Mouse (Mus musculus) ES-E14 (cell line): ENCODE measurements around the gene Foxo3. TPM values are rescaled to one million over a fixed set of nuclear protein-coding genes. Genes with fewer than 3 reads are reported as not detected.

Experiments
- DNase-seq: peaks from one replicate; pipeline ENCODE4 v3.0.0-alpha.2; 2013; ENCODE audit warnings: low read depth, low spot score
- H3K27ac ChIP-seq: 2 replicates; pipeline ENCODE4 v1.5.1; 2012; ENCODE audit warnings: low read depth, mild to moderate bottlenecking, low read length, moderate library complexity, mixed read lengths; ENCODE audit not compliant: poor library complexity, insufficient read depth, severe bottlenecking
- H3K36me3 ChIP-seq: 2 replicates; pipeline ENCODE4 v1.6.1; 2012; ENCODE audit warnings: mild to moderate bottlenecking, low read length, moderate library complexity, mixed read lengths; ENCODE audit not compliant: control insufficient read depth, poor library complexity, insufficient read depth, severe bottlenecking
- H3K4me1 ChIP-seq, 2 experiments: fragments of 150-350 bp in 1 of 2; sonication (generic) in 1 of 2; 2 replicates each; pipeline ENCODE4 v1.6.1; 2012; ENCODE audit warnings: low read length in 2 of 2, mild to moderate bottlenecking in 1 of 2, mixed read lengths in 1 of 2; ENCODE audit not compliant: control insufficient read depth in 2 of 2, insufficient read depth in 2 of 2, poor library complexity in 1 of 2
- H3K4me3 ChIP-seq, 2 experiments: fragments of 150-350 bp in 1 of 2; sonication (generic) in 1 of 2; 2 replicates each; pipeline ENCODE4 v1.5.1; 2012; ENCODE audit warnings: low read length in 2 of 2, low read depth in 1 of 2, mild to moderate bottlenecking in 1 of 2, mixed read lengths in 1 of 2; ENCODE audit not compliant: insufficient read depth in 1 of 2, poor library complexity in 1 of 2, severe bottlenecking in 1 of 2
- H3K9ac ChIP-seq: 2 replicates; pipeline ENCODE4 v1.6.1; 2012; ENCODE audit warnings: low read depth, mild to moderate bottlenecking, low read length, mixed read lengths; ENCODE audit not compliant: poor library complexity, insufficient read depth, severe bottlenecking
- H3K9me3 ChIP-seq: fragments of 150-350 bp; sonication (generic); 2 replicates; pipeline ENCODE4 v1.6.1; 2012; ENCODE audit warnings: low read depth, mild to moderate bottlenecking, low read length; ENCODE audit not compliant: control insufficient read depth, insufficient read depth
- CHD2 ChIP-seq: IDR thresholded peaks from 2 replicates; pipeline ENCODE4 v1.6.1; 2014; ENCODE audit warnings: mild to moderate bottlenecking, low read depth, low read length, inconsistent platforms
- HCFC1 ChIP-seq: IDR thresholded peaks from 2 replicates; pipeline ENCODE4 v1.6.1; 2012; ENCODE audit warnings: low read length, inconsistent platforms, borderline replicate concordance; ENCODE audit not compliant: insufficient read depth
- MAFK ChIP-seq: IDR thresholded peaks from 2 replicates; pipeline ENCODE4 v1.6.1; 2014; ENCODE audit warnings: mild to moderate bottlenecking, low read depth, low read length, inconsistent platforms; ENCODE audit not compliant: insufficient read depth
- ZC3H11A ChIP-seq: IDR thresholded peaks from 2 replicates; pipeline ENCODE4 v1.6.1; 2012; ENCODE audit warnings: low read depth, mild to moderate bottlenecking, inconsistent platforms, low read length, borderline replicate concordance
- ZNF384 ChIP-seq: IDR thresholded peaks from 2 replicates; pipeline ENCODE4 v1.6.1; 2012; ENCODE audit warnings: low read depth, low read length, inconsistent platforms
- in situ Hi-C, 2 experiments: fragments of 600-800 bp; cut with MboI; formaldehyde crosslinking; loops; one replicate each; pipeline ENCODE4 v1.15.1; 2025; ENCODE audit warnings: low sequenced_read_pairs in 2 of 2, inconsistent platforms in 1 of 2; ENCODE audit not compliant: unreplicated experiment in 2 of 2
- total RNA-seq: library from RNA; depleted of rRNA; stranded (reverse); fragments of 300-350 nt; gene quantifications from 2 replicates; pipeline ENCODE4 v1.2.3, GENCODE M21; 2012

Foxo3 gene
- total RNA-seq, 1 experiment = 20.7 TPM

DNA sequence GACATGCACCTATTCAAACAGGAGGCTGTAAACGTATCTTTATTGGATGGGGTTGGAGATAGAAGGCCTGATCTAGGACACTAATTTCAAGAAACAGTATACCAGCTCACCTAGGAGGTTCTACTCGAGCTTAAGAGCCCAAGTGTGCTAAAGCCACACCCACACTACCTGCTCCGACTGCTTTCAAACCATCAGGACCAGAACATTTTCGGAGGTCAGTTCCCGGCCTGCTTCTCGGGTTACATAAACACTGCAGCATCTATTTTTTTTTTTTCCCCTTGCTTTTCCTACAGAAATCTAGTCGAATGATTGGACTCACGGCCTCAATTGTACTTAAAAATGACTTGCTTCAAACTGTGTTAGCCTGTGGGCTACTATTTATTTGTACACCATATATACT lies 12.9 kb downstream of the Foxo3 start:
- Histone ChIP-seq H3K9ac (no peak overlapping the region), H3K4me3 (no peak overlapping the region), H3K27ac (no peak overlapping the region), H3K4me1 (peaks cover 0 to 6% of the 10 kb centered on the region in 2 experiments; a peak in 2 of 4 replicates), H3K36me3 (peaks cover 11% of the 10 kb centered on the region), H3K9me3 (no peaks in the 10 kb centered on the region)
- in situ Hi-C loops = no loop called here
- no peak for TF ChIP-seq ZC3H11A
- no peak for TF ChIP-seq HCFC1
- TF ChIP-seq MAFK = no peak
- TF ChIP-seq CHD2 = no peak
- TF ChIP-seq ZNF384 = no peak
- no peak for DNase-seq

DNA sequence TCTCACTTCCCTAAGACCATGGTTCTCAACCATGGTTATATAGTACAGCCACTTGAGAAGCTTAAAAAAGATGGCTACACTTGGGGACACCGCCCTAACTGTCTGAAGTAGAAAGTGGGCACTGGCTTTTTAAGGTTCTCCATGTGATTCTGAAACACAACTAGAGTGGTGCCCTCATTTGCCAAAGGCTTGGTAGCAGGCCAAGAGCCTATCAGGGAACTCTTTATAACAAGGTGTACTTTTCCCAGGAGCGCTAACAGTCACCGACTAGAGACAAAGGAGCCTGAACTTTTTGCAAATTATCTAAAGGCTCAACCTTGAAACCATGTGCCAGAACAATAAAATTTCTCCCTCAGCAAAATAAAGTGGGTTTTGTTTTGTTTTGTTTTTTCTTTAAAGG lies 14.5 kb downstream of the Foxo3 start:
- no peak for TF ChIP-seq ZNF384
- no peak for TF ChIP-seq CHD2
- no peak for TF ChIP-seq HCFC1
- TF ChIP-seq MAFK = no peak
- no peak for TF ChIP-seq ZC3H11A
- no peak overlapping the region for H3K4me3 ChIP-seq
- no peak overlapping the region for H3K27ac ChIP-seq
- H3K4me1 ChIP-seq = peaks cover 0 to 6% of the 10 kb centered on the region in 2 experiments; a peak in 2 of 4 replicates
- H3K9me3 ChIP-seq = no peaks in the 10 kb centered on the region
- peaks cover 7% of the 10 kb centered on the region; the same call in 1 of the 2 replicates for H3K36me3 ChIP-seq
- in situ Hi-C loops = no loop called here
- no peak for DNase-seq
- no peak overlapping the region for H3K9ac ChIP-seq

DNA sequence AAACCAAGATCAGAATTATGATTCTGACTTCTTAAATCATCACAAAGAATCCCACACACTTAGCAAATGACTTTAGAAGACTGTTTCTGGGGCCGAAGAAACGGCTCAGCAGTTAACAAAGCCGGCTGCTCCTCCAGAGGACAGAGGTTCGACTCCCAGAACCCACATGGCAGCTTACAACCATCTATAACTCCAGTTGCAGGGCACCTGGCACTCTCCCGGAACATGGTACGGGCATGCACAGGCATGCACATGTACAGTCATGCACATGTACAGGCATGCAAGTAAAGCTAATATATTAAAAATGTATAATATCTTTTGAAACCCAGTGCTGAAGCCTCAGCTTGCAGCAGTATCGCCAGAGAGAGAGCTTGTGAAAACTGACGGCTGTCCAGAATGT lies 15.5 kb downstream of the Foxo3 start:
- Histone ChIP-seq H3K27ac (no peak overlapping the region), H3K9me3 (no peaks in the 10 kb centered on the region), H3K4me1 (peaks cover 0 to 6% of the 10 kb centered on the region in 2 experiments; a peak in 2 of 4 replicates), H3K4me3 (no peak overlapping the region), H3K36me3 (peaks cover 6% of the 10 kb centered on the region; the same call in 1 of the 2 replicates), H3K9ac (no peak overlapping the region)
- in situ Hi-C loops = no loop called here
- TF ChIP-seq MAFK = no peak
- no peak for TF ChIP-seq ZNF384
- TF ChIP-seq ZC3H11A = no peak
- no peak for TF ChIP-seq HCFC1
- no peak for TF ChIP-seq CHD2
- no peak for DNase-seq

DNA sequence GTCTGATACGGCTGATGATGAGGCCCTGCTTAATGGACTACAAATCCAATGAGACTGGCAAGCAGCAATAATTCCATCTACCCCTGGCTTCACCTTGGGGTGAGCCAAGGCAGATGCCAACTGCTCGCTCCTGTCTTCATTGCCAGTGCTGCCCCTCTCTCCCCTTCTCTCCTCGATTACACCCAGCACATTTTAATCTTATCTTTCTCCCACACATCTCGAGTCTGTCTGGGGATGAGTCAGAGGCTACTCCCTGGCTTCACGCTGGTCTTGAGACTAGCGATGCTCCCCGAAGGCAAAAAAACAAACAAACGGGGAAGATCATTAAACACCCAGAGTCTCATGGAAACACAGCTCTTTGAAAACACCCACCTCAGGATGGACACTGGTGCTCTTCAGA lies 16.0 kb downstream of the Foxo3 start:
- H3K9me3 ChIP-seq = no peaks in the 10 kb centered on the region
- peaks cover 9% of the 10 kb centered on the region; the same call in 1 of the 2 replicates for H3K36me3 ChIP-seq
- no peak overlapping the region for H3K27ac ChIP-seq
- H3K4me1 ChIP-seq = peaks cover 0 to 6% of the 10 kb centered on the region in 2 experiments; a peak in 2 of 4 replicates
- H3K4me3 ChIP-seq = no peak overlapping the region
- no peak for DNase-seq
- no peak for TF ChIP-seq HCFC1
- no peak for TF ChIP-seq MAFK
- no peak for TF ChIP-seq ZNF384
- no peak for TF ChIP-seq CHD2
- TF ChIP-seq ZC3H11A = no peak
- H3K9ac ChIP-seq = no peak overlapping the region
- in situ Hi-C loops = no loop called here

DNA sequence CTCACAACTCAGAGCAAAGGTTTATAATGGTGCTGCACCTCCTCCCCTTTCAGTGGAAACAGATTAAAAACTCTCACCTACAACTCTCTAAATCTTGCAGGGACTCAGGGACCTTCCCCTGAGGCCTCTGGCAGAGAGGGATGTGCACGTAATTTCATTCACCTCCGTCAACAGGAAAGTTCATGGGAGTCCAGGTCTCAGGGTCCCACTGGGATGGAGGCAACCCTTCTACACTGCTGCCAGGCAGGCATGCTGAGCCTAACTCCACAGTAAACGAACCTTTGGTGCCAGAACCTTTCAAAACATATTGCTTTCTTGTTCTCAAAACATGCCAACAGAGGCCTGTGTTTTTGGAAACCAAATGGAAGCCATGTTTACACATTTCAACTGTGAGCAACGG lies 17.0 kb downstream of the Foxo3 start:
- H3K27ac ChIP-seq = no peak overlapping the region
- in situ Hi-C loops = no loop called here
- no peak for DNase-seq

More for the DNA sequence above, 17.0 kb downstream of the Foxo3 start:
- peaks cover 6% of the 10 kb centered on the region; the same call in 1 of the 2 replicates for H3K36me3 ChIP-seq
- H3K9ac ChIP-seq = no peak overlapping the region
- no peaks in the 10 kb centered on the region for H3K9me3 ChIP-seq
- TF ChIP-seq ZNF384 (no peak), MAFK (no peak), ZC3H11A (no peak), CHD2 (no peak), HCFC1 (no peak)
- no peak overlapping the region for H3K4me3 ChIP-seq
- peaks cover 0 to 7% of the 10 kb centered on the region in 2 experiments; a peak in 2 of 4 replicates for H3K4me1 ChIP-seq
